Mouse (Mus musculus) monocyte, adult 2 months (primary cell): ENCODE measurements around the gene Fbxo31.
A peak's percentile ranks its signal among the peaks of the same experiment; 100 is the strongest.
"Not testable (repeated sequence)": the region's sequence is repeated elsewhere in the genome, so short reads cannot be mapped to it uniquely, and the experiment has no call there.

Experiments
- DNase-seq, 2 experiments: peaks; one replicate each; pipeline ENCODE4 v3.0.0; 2022; ENCODE audit warnings: low spot score in 2 of 2, low read depth in 1 of 2

Gene Fbxo31

DNA sequence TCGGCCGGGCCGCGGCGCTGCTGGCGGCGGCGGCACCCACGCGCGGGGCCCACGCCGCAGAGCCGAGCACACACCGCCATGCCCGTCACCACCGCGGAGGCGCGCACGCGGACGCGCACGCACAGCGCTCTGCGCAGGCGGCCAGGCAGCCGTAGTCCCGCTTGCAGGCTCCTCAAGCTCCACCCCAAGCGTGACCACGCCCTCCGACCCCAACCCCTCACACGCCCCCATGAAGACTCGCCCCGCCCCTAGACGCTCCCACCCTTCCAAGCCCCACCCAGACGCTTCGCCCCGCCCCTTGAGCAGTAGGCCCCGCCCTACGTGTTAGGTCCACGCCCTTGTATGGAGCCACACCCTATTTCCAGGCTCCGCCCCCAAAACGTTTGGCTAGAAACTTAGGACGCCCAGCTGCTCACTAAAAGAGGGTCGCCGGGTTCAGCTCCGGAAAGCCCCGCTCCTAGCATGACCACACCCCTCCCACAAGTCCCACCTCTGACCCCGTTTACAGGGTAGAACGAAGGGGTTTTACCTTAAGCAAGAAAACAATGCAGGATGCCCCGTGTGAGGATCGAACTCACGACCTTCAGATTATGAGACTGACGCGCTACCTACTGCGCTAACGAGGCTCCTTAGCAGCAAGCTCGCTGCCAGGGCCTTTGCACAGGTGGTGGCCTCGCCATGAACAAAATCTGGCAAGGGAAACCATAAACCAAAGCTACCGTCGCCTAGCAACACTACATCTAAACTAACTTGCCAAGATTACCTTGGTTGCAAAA lies at the start of gene Fbxo31:
Fbxo31 (minus strand) TSS at position 131 of the 776 bp plus-strand sequence.
- DNase-seq = peak; percentile 57 to 73

DNA sequence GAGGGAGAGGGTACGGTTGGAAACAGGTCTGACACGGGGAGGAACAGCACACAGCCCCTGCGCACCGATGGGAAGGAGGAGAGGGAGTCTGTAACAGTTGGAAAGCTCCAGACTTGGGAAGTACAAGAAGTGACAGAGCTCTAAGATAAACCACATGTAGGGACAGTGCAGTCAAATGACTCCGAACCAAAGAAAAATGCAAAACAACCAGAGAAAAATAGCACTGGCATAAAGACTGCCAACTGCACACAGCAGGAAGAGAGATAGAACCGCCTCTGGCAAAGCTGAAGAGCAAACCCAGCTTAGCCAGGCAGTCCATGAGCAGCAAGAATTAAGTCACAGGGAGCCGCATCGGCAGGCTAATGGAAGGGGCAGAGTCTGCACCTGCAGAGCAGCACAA lies 44.4 kb upstream of the Fbxo31 start:
- DNase-seq = no peak

DNA sequence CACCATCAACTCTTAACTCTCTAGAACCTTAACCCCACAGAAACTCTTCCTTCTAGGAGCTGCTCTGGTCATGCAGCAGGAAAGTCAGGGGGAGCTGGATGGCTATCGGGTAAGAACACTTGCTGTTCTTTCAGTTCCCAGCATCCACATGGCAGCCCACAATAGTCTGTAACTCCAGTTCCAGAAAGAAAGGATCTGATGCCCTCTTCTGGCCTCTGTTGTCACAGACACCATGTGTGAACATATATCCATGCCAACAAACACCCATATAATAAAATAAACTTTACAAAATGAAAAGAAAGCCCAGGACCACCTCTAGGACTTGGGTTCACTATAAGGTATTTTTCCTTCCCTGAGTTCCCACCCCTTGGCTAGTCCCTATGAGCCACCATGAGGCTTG lies 43.3 kb upstream of the Fbxo31 start:
- no peak for DNase-seq

DNA sequence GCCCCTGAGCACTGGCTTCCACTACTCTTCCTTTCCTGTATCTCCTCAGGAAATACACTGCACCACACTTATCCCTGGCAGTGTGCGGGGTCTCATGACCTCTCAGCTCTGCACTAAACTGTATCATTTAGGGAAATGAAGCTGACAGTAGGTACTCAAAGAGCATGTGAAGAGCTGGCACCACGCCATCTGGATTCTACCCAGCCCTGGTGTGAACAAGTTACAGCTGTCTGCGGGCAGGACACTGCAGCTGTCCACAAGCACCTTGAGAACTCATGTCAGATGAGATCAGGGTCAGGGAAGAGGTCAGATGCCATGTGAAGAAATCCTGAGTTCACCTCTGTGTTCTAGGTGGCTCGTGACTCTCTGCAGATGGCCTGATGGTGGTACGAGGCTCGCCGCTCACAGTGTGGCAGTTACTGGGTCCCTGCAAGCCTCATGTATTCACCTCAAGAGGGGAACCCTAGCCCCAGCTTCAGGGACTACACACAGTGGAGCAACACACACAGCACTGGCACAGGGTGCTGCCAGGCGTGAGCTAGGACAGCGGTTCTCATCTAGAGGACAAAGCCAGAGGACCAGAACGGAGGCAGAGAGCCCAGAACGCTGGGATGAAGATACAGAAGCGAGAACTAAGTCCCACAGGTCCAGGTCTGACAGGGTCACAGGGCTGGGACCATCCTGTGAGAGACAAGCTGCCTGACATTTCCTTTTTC lies 42.4 kb upstream of the Fbxo31 start:
- DNase-seq = no peak

DNA sequence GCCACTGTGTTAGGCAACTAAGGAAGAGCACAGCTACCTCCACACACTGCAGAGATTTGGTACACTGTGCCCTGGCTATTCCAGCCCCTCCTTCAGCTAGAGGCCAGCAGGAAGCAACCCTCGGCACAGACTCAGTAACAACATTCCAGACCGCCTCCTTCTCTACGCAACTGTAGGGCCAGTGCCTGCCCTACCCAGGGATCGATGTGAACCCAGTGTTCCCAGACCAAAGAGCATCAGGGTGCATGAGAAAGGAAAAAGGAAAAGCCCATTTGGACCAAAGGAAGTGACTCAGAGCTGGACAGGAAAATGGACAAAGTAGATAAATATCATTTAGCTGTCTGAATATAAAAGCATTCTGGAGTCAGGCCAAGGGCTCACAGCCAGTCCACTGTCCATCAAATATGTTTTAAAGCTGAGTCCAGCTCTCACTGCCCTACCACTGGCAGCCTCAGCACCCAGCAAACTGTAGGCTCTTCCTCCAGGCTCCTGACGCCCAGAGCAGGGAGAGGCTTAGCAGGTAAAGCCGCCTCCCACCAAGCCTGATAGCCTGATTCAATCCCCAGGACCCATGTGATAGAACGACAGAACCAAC lies 40.9 kb upstream of the Fbxo31 start:
- no peak for DNase-seq

DNA sequence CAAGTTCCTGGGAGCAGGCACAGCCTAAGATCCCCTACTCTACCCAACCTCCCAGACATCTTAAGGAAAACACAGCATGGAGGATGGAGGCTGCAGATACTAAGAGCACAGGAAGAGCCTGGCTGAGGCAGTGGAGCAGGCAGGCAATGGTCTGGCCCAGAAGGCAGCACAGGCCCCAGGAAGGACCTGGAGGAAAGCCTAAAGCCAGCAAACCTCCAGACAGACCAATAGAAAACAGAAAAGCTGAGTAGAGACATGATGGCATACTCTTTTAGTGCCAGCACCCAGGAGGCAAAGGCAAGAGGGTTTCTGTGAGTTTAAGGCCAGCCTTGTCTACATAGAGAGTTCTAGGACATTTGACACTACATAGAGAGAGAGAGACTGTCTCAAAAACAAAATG lies 34.8 kb upstream of the Fbxo31 start:
- no peak for DNase-seq

DNA sequence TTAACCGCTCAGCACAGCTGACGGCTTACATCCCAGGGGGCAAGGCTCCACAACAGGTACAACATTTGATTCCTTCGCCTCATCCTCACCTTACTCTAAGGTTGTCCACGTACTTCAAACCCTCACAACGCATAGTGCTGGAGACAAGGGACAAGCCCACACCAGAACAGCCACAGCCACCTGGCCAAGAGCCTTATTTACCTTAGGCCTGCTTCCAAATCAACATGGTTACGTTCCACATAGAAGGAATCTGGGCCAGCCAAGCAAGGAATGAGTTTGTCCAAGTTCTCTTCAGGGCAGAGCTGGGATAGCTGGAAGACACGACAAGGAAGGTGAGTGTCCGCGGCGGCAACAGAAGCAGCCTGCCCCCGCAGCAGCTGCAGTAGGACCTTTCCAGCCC lies 31.3 kb upstream of the Fbxo31 start:
- DNase-seq = no peak

DNA sequence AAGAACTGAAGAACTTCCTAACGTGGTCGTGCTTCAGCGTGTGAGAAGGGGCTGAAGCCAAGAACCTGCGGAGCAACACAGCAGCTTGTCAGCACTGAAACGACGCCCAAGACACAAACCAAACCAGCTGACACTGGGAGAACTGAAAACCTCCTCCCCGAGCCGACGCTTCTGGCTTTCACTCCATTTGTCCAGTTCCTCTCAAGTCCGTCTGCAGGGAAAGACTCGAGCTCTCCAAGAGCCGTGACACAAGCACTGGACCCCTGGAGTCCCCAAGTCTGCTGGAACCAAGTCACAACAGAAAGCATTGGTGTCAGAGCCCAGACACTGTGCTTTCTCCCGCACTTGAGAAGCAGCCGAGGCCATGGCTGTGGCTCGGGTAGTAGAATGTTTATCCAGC lies 30.6 kb upstream of the Fbxo31 start:
- no peak for DNase-seq

DNA sequence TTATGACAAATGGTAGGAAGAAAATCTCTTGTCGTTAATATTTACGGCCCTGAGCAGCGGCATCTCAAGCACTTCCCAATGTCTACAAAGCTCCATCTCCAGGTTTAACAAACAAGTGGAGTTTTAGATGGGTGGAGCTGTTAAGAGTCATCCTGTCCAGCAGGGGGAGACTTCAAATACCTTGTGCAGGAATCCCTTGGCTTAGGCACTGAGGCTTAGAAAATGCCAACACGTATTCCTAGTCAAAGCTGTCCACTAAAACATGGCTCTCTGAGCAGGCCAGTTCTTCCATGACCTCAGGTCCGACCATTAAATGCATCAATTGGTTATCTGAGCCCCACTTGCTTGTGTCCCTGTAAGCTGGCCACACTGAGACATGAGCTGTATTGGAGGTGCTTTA lies 29.1 kb upstream of the Fbxo31 start:
- DNase-seq = no peak

DNA sequence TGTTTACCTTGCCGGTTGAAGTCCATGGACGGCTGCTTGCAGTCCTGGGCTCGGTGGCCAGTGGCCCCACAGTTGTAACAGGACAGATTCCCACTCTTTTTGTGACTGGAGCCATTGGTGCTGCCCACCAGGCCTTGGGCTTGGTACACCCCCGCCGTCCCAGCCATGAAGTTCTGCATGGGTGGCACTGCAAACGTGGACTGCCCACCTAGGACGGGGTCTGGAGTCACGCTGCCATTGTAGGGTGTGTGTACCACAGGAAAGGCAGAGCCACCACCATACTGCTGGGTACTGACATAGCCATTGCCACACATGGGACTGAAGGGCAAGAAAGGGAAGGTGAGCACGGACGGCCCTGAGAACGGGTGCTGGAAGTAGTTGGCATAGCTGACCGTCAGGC lies 25.2 kb upstream of the Fbxo31 start:
- no peak for DNase-seq

DNA sequence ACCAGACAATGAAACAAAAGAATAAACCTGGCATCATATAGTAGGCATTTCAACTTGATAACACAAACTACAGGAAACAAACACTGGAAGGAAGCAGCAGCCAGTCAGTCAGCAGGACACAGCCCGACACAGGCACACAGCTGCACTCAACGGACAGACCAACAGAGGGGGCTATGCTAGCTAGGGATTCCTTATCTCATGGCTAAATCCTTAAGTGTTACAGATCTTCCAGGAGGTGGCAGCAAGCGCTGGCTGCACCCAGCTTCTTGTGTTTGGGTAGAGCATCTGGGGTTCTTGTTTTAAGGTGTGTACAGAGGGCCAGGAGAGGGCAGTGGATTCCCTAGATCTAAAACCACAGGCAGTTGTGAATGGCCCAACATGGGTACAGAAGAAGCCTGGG lies 24.3 kb upstream of the Fbxo31 start:
- DNase-seq = no peak

DNA sequence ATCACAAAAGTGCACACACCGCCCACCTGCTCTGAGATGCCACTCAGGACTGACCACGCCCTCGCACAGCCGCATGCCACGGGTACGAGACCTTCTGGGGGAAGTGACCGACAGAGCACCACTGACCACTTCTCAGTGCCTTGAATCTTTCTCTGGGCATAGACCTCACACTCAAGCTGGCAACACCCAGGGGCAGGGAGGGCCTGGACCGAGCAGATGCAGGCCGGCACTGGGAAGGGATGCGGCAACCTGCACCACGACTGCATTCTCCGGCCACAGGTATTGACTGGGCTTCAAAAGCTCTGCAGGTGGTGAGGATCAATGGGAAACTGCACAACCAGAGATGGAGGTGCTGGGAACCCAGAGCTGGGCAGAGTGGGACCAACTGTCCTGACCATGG lies 23.8 kb upstream of the Fbxo31 start:
- DNase-seq = no peak

DNA sequence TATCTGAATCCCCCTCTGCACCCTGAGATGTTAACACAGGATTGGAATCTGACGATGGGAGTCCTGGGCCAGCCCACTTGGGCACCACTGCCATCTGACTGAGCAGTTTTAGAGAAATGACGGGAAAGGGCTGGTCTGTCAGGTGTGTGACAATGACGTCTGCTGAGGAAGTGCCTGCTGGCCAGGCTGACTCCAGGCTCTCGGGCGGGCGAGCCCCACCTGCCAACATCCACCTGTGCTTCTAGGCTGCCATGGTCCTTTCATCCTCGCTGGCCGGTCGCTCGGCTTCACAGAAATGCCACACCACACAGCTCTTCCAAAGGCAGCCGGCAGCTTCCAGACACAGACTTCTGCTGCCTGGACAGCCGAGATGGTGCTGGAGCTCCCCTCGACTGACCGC lies 21.2 kb upstream of the Fbxo31 start:
- no peak for DNase-seq

DNA sequence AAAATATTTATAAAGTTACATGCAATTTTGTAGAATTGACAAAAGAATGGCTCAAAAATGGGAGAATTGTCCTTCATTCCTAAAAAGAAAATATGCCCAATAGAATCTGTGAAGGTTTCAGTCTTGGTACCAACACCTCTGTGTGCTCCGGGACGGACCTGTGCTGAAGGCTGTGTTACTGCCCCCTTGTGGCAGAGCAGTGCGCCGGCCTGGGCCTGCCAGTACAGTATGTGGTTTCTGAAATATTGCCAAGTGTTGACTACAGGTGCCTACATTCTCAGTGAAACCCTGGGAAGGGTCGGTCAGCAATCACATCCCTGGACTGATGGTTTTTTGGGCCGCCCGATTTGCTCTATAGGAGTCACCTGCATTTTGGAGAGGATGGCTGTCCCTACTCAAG lies 20.3 kb upstream of the Fbxo31 start:
- DNase-seq = peak; percentile 32 to 51

DNA sequence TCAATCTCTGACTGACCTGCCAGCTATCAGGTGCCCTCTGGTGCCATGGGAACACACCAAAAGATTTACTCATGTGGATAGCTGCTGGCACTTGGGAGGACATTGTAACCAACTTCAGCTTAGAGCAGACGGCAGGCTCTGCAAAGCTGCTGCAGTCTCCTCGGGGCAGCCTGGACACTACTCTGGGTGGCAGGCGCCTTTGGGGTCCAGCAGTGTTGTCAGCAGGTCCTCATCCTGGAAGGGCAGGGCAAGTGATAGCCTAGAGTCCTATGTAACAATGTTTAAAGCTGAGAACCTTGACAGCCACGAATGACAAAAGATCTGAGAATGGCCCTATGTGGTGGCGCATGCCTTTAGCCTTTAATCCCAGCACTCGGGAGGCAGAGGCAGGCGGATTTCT lies 19.6 kb upstream of the Fbxo31 start:
- DNase-seq = no peak

DNA sequence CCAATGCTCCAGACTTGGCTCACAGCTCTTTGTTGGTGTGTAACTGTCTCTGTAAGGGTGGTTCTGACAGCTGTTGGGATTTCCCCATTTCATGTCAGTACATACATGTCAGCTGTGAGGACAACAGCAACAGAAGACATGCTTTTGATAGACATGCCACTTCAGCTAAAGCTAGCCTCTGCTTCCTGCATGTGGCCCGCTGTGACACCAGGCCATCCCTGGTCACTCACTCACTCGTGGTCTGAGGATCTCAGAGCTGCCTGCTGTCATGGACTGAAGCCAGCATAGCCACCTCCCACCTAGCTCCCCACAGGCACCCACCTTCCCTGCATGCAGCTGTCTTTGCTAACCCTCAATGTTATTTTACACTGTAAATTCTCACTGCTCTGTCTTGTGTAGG lies 18.9 kb upstream of the Fbxo31 start:
- not testable (repeated sequence) for DNase-seq

DNA sequence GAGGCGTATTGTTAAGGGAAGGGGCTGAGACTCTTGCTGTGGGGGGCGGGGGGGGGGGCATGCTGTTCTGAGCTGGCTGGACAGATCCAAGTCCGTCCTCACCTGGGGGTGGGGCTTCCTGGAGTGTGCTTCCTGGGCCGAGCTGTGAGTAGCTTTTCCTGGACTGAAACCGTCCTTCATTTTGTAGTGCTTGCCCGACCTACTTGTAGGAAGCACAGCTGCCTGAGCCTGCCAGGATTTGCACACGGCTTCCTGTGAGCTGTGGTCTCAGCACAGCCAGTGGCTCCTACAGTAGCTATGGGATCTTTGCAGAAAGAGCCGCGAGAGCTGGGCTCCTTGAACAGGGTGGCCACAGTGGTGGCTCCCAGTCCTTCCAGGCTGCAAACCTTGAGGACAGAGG lies 15.4 kb upstream of the Fbxo31 start:
- DNase-seq = no peak

DNA sequence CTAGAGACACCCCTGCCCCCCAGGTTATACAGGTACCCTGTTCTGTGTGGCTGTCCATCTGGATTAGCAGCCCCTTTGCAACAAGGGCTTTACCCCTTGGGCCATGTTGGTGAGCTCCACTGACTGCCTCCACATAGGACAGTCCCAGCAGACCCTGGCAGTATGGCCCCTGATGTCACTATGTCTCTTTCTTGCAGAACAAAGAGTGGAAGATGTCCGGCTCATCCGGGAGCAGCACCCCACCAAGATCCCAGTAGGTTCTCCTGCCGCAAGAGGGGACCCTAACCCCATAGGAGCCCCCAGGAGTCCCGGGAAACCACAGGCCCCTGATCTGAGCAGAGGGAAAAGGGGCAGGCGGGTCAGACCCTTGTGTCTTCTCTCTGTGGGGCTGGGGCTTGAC lies 14.7 kb upstream of the Fbxo31 start:
- DNase-seq = no peak

DNA sequence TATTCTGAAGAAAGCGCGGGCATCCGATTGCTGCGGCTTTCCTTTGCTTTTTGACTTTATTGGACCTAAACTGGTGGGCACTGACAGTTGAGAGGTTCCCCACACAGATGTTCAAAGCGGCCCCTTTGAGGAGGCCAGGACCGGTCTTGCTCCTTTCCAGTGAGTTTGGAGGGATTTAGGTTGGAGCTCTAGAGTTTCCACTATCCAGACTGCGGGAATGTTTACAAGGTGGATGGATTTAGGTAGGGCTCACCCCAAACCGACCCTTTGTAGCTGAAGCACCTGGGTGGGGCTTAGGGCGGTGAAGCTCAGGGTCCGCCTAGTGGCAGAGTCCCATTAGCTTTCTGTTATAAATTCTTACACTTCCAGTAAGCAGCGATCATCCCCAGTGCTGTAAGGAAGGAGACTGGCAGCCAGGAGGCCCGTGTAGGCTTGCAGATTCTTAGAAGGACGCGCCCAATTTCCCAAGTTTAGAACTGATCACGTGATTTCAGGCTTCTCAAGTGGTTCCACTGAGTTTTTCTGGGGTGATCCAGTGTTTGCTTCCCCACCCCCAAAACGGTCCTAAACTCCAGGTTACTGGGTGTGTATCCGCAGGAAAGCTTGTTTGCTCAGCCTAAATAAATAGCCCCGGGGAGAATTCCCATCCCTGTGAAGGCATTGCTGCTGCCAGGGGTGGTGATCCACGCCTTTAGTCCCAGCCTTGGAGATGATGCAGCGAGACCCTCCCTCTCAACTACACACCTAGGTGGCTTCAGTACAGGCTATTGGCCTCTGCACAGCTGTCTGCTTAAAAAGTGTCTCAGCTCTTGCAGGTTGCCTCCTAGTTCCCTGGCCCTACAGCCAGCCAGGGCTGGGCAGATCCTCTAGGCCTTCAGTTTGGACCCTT lies 12.8 kb upstream of the Fbxo31 start:
- no peak for DNase-seq

DNA sequence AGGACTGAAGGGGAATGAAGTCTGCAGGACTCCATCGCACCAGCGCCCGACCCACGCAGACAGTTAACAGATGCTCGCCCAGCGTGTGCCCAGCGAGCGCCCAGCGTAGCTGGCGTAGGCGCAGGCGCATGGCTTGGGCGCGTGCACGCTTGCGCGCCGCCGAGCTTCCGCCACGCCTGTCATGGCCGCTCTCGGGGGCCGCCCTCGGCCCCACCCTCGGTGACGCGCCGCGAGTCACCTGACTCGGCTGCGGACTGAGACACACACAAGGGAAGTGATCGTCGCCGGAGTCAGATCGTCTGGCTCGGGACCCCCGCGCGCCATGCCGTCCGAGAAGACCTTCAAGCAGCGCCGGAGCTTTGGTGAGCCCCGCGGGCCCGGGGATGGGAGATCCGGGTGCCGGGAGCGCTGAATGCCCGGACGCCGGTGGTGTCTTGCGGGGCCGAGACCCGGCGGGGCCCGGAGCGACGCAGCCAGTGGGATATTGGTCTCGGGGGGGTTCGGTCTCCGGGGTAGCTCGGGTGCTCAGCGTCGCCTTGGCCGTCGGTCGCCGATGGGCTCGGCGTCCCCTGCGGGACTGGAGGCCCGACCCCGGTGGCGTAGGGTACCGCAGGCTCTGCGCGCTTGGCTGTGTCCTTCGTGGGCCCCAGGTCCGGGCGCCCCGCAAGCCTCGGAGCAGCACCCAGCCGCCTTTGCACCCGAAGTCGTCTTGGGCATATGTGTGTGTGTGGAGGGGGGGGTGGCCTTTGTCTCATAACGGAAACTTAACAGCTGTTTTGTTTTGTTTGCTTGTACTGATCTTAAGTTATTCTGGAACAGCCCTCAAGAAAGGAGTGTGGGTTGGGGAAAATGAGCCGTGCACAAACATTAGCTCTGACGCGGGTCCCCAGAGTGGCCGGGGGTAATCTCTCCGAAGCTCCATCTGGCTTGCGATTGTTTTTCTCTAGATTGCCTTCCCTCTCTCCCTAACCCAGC lies 11.9 kb upstream of the Fbxo31 start, which contains the start of gene Map1lc3b:
Map1lc3b (plus strand) TSS at position 159 of the 975 bp plus-strand sequence.
- peak; percentile 87 to 97 for DNase-seq
